In the genomic region with DNA sequence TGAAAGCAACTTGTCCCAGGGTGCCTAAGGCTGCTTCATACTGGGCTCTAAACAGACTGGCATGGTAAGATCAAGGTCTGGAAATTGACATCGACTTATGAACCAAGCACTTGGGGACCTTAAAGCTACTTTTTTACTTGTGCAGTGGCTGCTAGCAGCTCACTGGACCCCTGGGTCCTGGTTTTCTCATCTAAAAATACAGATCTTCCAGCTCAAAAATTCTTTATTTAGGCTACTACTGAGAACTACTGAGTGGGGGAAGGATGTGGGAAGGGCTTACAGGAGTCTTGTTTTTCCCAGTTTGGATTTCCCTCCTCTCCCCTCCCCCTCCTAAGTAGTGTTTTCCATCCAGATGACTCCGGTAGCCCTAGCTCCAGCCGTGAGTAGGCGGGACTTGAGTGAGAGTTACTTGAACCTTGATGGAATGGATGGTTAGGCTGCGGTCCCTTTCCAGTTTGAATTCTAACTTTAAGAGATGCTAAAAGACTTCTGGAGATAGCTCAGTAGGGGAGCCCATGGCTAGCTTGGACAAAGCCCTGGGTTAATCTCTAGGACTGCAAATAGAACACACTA, we compare ENCODE assay signal across 9 mouse cellular contexts. TPM values are rescaled to one million over a fixed set of nuclear protein-coding genes. Genes with fewer than 3 reads are reported as not detected.
A peak's percentile ranks its signal among the peaks of the same experiment; 100 is the strongest.
DNase-seq lines count a peak whose midpoint lies in the region; ATAC-seq lines count a peak whose summit lies in the region.
"Had no signal": no experiment of that assay in that cellular context is flagged by ENCODE, and none has a peak within 500 bp of the region (broad histone marks: within the 10 kb centered on the region; RNA-seq: fewer than 3 reads in every experiment).

No protein-coding gene starts in this region.

- H3K4me3 ChIP-seq in hindbrain, embryonic 10.5 days = 0 out of 2 replicates have a peak overlapping the region, but pooled peaks have one; percentile 13
- no peak overlapping the region for H3K4me3 ChIP-seq in hindbrain, embryonic 16.5 days (ENCODE audit: low read length)

- WGBS in hindbrain, embryonic 10.5 days = 4% methylated on average over 5 of the region's 5 CpGs
- WGBS in hindbrain, embryonic 16.5 days = 8% methylated on average over 5 of the region's 5 CpGs

- peaks cover 30% of the 10 kb centered on the region for H3K4me1 ChIP-seq in hindbrain, embryonic 10.5 days (replicated peaks)
- H3K4me1 ChIP-seq in hindbrain, embryonic 16.5 days (ENCODE audit: control insufficient read depth, insufficient read depth, low read depth, low read length) = no peaks in the 10 kb centered on the region

- ATAC-seq in hindbrain, embryonic 16.5 days = no peak
- no peak for ATAC-seq in megakaryocyte-erythroid progenitor cell, adult 5-6 weeks (replicated peaks; ENCODE audit: low FRiP score, low TSS enrichment, poor library complexity, severe bottlenecking)

- no peaks in the 10 kb centered on the region for H3K36me3 ChIP-seq in hindbrain, embryonic 10.5 days
- H3K36me3 ChIP-seq in hindbrain, embryonic 16.5 days (ENCODE audit: control insufficient read depth, insufficient read depth, low read length) = no peaks in the 10 kb centered on the region

- peak overlapping the region; percentile 26; the same call in 1 of the 2 replicates for H3K27ac ChIP-seq in hindbrain, embryonic 10.5 days
- no peak overlapping the region for H3K27ac ChIP-seq in hindbrain, embryonic 16.5 days (ENCODE audit: low read depth, low read length)
- H3K27ac ChIP-seq: liver, embryonic 14.5 days had no signal

- H3K9me3 ChIP-seq in hindbrain, embryonic 10.5 days = no peaks in the 10 kb centered on the region
- H3K9me3 ChIP-seq in hindbrain, embryonic 16.5 days (ENCODE audit: control insufficient read depth, low read length) = no peaks in the 10 kb centered on the region

- peak; percentile 29 for DNase-seq in hindbrain, embryonic 10.5 days (ENCODE audit: low spot score)
- peak; percentile 99 for DNase-seq in ES-CJ7 (ENCODE audit: low read depth, low spot score)
- DNase-seq in embryo, embryonic 9.5 days (ENCODE audit: extremely low spot score) = peak; percentile 65
- DNase-seq in kidney, postnatal 25 days = peak; percentile 50 to 66
- DNase-seq in cerebellum, postnatal 4 days (ENCODE audit: low spot score in 2 of 2) = no peak
- DNase-seq in ovary, adult 18-20 months (ENCODE audit: low spot score) = no peak

- H3K27me3 ChIP-seq in hindbrain, embryonic 10.5 days (ENCODE audit: insufficient read depth, poor library complexity, severe bottlenecking) = no peaks in the 10 kb centered on the region
- H3K27me3 ChIP-seq in hindbrain, embryonic 16.5 days (replicated peaks; ENCODE audit: control insufficient read depth, insufficient read depth, low read length) = no peaks in the 10 kb centered on the region

- no peak overlapping the region for H3K4me2 ChIP-seq in hindbrain, embryonic 16.5 days (ENCODE audit: low read length)

- H3K9ac ChIP-seq in hindbrain, embryonic 16.5 days (ENCODE audit: low read depth, low read length) = no peak overlapping the region
- H3K9ac ChIP-seq: liver, embryonic 14.5 days had no signal

RNA-seq across cellular contexts. Expression of a gene that starts 11.5 kb away (rescaled TPM):
- 28.4 and 32.5 TPM in 2 replicates for polyA plus RNA-seq in hindbrain, embryonic 10.5 days (2016; fragmentation: Nextera tagmentation; extraction: Ambion mirVana)
- polyA plus RNA-seq in hindbrain, embryonic 16.5 days (2015; fragmentation: Nextera tagmentation; extraction: Ambion mirVana) = 4.6 and 4.7 TPM in 2 replicates
- 1.9 TPM in 1 of 2 replicates, not detected in the other for total RNA-seq in megakaryocyte-erythroid progenitor cell, adult 5-6 weeks (2014; fragmentation: Nextera tagmentation)
- total RNA-seq in megakaryocyte-erythroid progenitor cell, adult 5-6 weeks (2017) = 2.5 and 2.8 TPM in 2 replicates

RNA-seq across cellular contexts. Expression of a gene that starts 26.9 kb away (rescaled TPM):
- 242 and 269 TPM in 2 replicates for polyA plus RNA-seq in hindbrain, embryonic 10.5 days (2016; fragmentation: Nextera tagmentation; extraction: Ambion mirVana)
- polyA plus RNA-seq in hindbrain, embryonic 16.5 days (2015; fragmentation: Nextera tagmentation; extraction: Ambion mirVana) = 419 and 449 TPM in 2 replicates
- total RNA-seq in megakaryocyte-erythroid progenitor cell, adult 5-6 weeks (2014; fragmentation: Nextera tagmentation) = 22.1 and 23.4 TPM in 2 replicates
- 34.7 and 36.1 TPM in 2 replicates for total RNA-seq in megakaryocyte-erythroid progenitor cell, adult 5-6 weeks (2017)

RNA-seq across cellular contexts. Expression of a gene that starts 54.0 kb away (rescaled TPM):
- polyA plus RNA-seq in hindbrain, embryonic 10.5 days (2016; fragmentation: Nextera tagmentation; extraction: Ambion mirVana) = 24.2 and 27.2 TPM in 2 replicates
- 3.2 and 4.3 TPM in 2 replicates for polyA plus RNA-seq in hindbrain, embryonic 16.5 days (2015; fragmentation: Nextera tagmentation; extraction: Ambion mirVana)
- 5.0 and 14.3 TPM in 2 replicates for total RNA-seq in megakaryocyte-erythroid progenitor cell, adult 5-6 weeks (2014; fragmentation: Nextera tagmentation)
- total RNA-seq in megakaryocyte-erythroid progenitor cell, adult 5-6 weeks (2017) = 6.5 and 6.6 TPM in 2 replicates

Comparison
In these comparisons a context has a peak if more than half of its experiments do, and no peak if none do; other contexts are left out.
1. DNase-seq: peak in hindbrain, embryonic 10.5 days (single experiment), ES-CJ7 (single experiment), embryo, embryonic 9.5 days (single experiment) and kidney, postnatal 25 days (2 of 2); none in cerebellum, postnatal 4 days (0 of 2) and ovary, adult 18-20 months (single experiment).